Mouse (Mus musculus) lung, embryonic 14.5 days (tissue): ENCODE measurements around the gene Olfr20. TPM values are rescaled to one million over a fixed set of nuclear protein-coding genes. Genes with fewer than 3 reads are reported as not detected.

ENCODE experiments used
- ATAC-seq: fragments of 200-750 bp; cut with Nextera tagmentation; 2 replicates; pipeline ENCODE4 v1.8.0; 2017; ENCODE audit warnings: mild to moderate bottlenecking, moderate TSS enrichment, moderate library complexity; ENCODE audit not compliant: insufficient read depth
- DNase-seq: peaks from one replicate; pipeline ENCODE4 v3.0.0-alpha.2; 2015
- H3K27ac ChIP-seq: fragments of 300-500 bp; sonication (generic); 2 replicates; pipeline ENCODE4 v1.5.1; 2014; ENCODE audit warnings: low read depth, mild to moderate bottlenecking, moderate library complexity
- H3K27me3 ChIP-seq: fragments of 300-500 bp; sonication (generic); 2 replicates; pipeline ENCODE4 v1.6.1; 2014; ENCODE audit warnings: low read length, control low read depth; ENCODE audit not compliant: insufficient read depth
- H3K36me3 ChIP-seq: fragments of 300-500 bp; sonication (generic); 2 replicates; pipeline ENCODE4 v1.6.1; 2014; ENCODE audit warnings: control low read depth; ENCODE audit not compliant: insufficient read depth
- H3K4me1 ChIP-seq: fragments of 300-500 bp; sonication (generic); 2 replicates; pipeline ENCODE4 v1.6.1; 2014; ENCODE audit warnings: antibody characterized with exemption, control low read depth; ENCODE audit not compliant: insufficient read depth
- H3K4me2 ChIP-seq: fragments of 300-500 bp; sonication (generic); 2 replicates; pipeline ENCODE4 v1.6.1; 2014; ENCODE audit warnings: mild to moderate bottlenecking
- H3K4me3 ChIP-seq: fragments of 300-500 bp; sonication (generic); 2 replicates; pipeline ENCODE4 v1.5.1; 2014; ENCODE audit warnings: low read depth, low read length
- H3K9ac ChIP-seq: fragments of 300-500 bp; sonication (generic); 2 replicates; pipeline ENCODE4 v1.6.1; 2014
- H3K9me3 ChIP-seq: fragments of 300-500 bp; sonication (generic); 2 replicates; pipeline ENCODE4 v1.6.1; 2016; ENCODE audit warnings: low read depth, low read length, control low read depth
- CTCF ChIP-seq: IDR thresholded peaks from 2 replicates; pipeline ENCODE4 v1.5.1; 2016; ENCODE audit warnings: antibody characterized with exemption, low read depth
- WGBS: fragments of 180-500 bp; shearing (Covaris S2); extraction: QIAGEN DNeasy Blood & Tissue Kit; methylation state at CpG from one replicate; pipeline ENCODE4 v1.1.7; 2014; 5-methylcytosine and 5-hydroxymethylcytosine counted together
- polyA plus RNA-seq: library from polyadenylated mRNA; unstranded; fragments of >200 nt; fragmentation: Nextera tagmentation; extraction: Ambion mirVana; gene quantifications from 2 replicates; pipeline ENCODE4 v1.2.1, GENCODE M21; 2014

Gene Olfr20
- polyA plus RNA-seq, 1 experiment from 2014 or later, result not detected

- no peak for TF ChIP-seq CTCF
- no peak overlapping the region for H3K9ac ChIP-seq
- H3K4me2 ChIP-seq, result no peak overlapping the region
- H3K27ac ChIP-seq, result no peak overlapping the region
- H3K36me3 ChIP-seq, result no peaks in the 10 kb centered on the region
- ATAC-seq, result peak; percentile 82
- H3K9me3 ChIP-seq, result no peaks in the 10 kb centered on the region
- H3K27me3 ChIP-seq, result no peaks in the 10 kb centered on the region
- 42% methylated on average over 4 of the region's 4 CpGs for WGBS
- peak; percentile 85 for DNase-seq
- H3K4me3 ChIP-seq, result no peak overlapping the region
- H3K4me1 ChIP-seq, result no peaks in the 10 kb centered on the region
Measured at GRCm38 (mm10) chr11:73327361-73327760, 23.2 kb upstream of the Olfr20 start.

GRCm38 (mm10) chr11:73329442-73329841, 21.1 kb upstream of the Olfr20 start, which contains the start of the genes Aspa, Gm49340 and Spata22:
Gene Aspa, minus strand, starts transcription at chr11:73329596.
Gene Gm49340, plus strand, starts transcription at chr11:73329741.
Gene Spata22, plus strand, starts transcription at chr11:73329741.
- ATAC-seq, result no peak
- no peaks in the 10 kb centered on the region for H3K4me1 ChIP-seq
- WGBS, result 74% methylated on average over 27 of the region's 27 CpGs

GRCm38 (mm10) chr11:73333357-73333756, 17.2 kb upstream of the Olfr20 start:
- ATAC-seq, result no peak
- TF ChIP-seq CTCF, result no peak
- Histone ChIP-seq H3K27ac (no peak overlapping the region), H3K4me2 (no peak overlapping the region), H3K4me3 (no peak overlapping the region), H3K4me1 (no peaks in the 10 kb centered on the region), H3K9ac (no peak overlapping the region), H3K27me3 (no peaks in the 10 kb centered on the region), H3K9me3 (no peaks in the 10 kb centered on the region), H3K36me3 (no peaks in the 10 kb centered on the region)
- DNase-seq, result no peak
- 66% methylated on average over 2 of the region's 2 CpGs for WGBS

More at GRCm38 (mm10) chr11:73329442-73329841, 21.1 kb upstream of the Olfr20 start, which contains the start of the genes Aspa, Gm49340 and Spata22:
- no peak within 1 kb of the TSS for H3K4me2 ChIP-seq
- H3K36me3 ChIP-seq, result no peaks in the 10 kb centered on the region
- no peak for DNase-seq
- no peaks in the 10 kb centered on the region for H3K27me3 ChIP-seq
- H3K4me3 ChIP-seq, result no peak within 1 kb of the TSS
- H3K9me3 ChIP-seq, result no peaks in the 10 kb centered on the region
- H3K9ac ChIP-seq, result no peak within 1 kb of the TSS
- H3K27ac ChIP-seq, result no peak within 1 kb of the TSS
- no peak for TF ChIP-seq CTCF

- Histone ChIP-seq H3K4me1 (no peaks in the 10 kb centered on the region), H3K27ac (no peak overlapping the region), H3K4me2 (no peak overlapping the region), H3K4me3 (no peak overlapping the region), H3K9ac (no peak overlapping the region), H3K36me3 (no peaks in the 10 kb centered on the region), H3K9me3 (no peaks in the 10 kb centered on the region), H3K27me3 (no peaks in the 10 kb centered on the region)
- 69% methylated on average over 4 of the region's 4 CpGs for WGBS
- no peak for DNase-seq
- no peak for TF ChIP-seq CTCF
- no peak for ATAC-seq
Measured at GRCm38 (mm10) chr11:73336919-73337318, 13.7 kb upstream of the Olfr20 start.

- Histone ChIP-seq H3K9ac (no peak within 1 kb of the TSS), H3K4me1 (no peaks in the 10 kb centered on the region), H3K27me3 (no peaks in the 10 kb centered on the region), H3K9me3 (no peaks in the 10 kb centered on the region), H3K27ac (no peak within 1 kb of the TSS), H3K36me3 (no peaks in the 10 kb centered on the region), H3K4me2 (no peak within 1 kb of the TSS), H3K4me3 (no peak within 1 kb of the TSS)
- ATAC-seq (no peak), DNase-seq (no peak)
- WGBS, result 86% methylated on average over 2 of the region's 2 CpGs
- TF ChIP-seq CTCF, result no peak
Measured at GRCm38 (mm10) chr11:73370946-73371345, 20.4 kb downstream of the Olfr20 start, which contains the start of gene Olfr376. Gene Olfr376, plus strand, starts transcription at chr11:73371246.

- Histone ChIP-seq H3K4me3 (no peak overlapping the region), H3K9me3 (no peaks in the 10 kb centered on the region), H3K4me1 (no peaks in the 10 kb centered on the region), H3K4me2 (no peak overlapping the region), H3K9ac (no peak overlapping the region), H3K27ac (no peak overlapping the region), H3K27me3 (no peaks in the 10 kb centered on the region), H3K36me3 (no peaks in the 10 kb centered on the region)
- TF ChIP-seq CTCF, result no peak
- ATAC-seq (no peak), DNase-seq (peak; percentile 16)
- WGBS, result 59% methylated on average over 4 of the region's 4 CpGs
Measured at GRCm38 (mm10) chr11:73395374-73395773, 44.8 kb downstream of the Olfr20 start.

GRCm38 (mm10) chr11:73399514-73399913, 48.9 kb downstream of the Olfr20 start, which contains the start of gene Olfr1:
Gene Olfr1, minus strand, starts transcription at chr11:73399614.
- Histone ChIP-seq H3K9me3 (no peaks in the 10 kb centered on the region), H3K4me2 (no peak within 1 kb of the TSS), H3K36me3 (no peaks in the 10 kb centered on the region), H3K27ac (no peak within 1 kb of the TSS), H3K4me3 (no peak within 1 kb of the TSS), H3K27me3 (no peaks in the 10 kb centered on the region), H3K9ac (no peak within 1 kb of the TSS), H3K4me1 (no peaks in the 10 kb centered on the region)
- TF ChIP-seq CTCF, result no peak
- ATAC-seq, result no peak
- no peak for DNase-seq

Other genes starting within 250 kb of the Olfr20 start
- 23.2 and 23.3 TPM in 2 replicates for gene Haspin, start 212.5 kb upstream of the Olfr20 start, polyA plus RNA-seq
- 0.15 and 0.21 TPM in 2 replicates for gene P2rx5, start 190.4 kb upstream of the Olfr20 start, polyA plus RNA-seq
- 118 and 135 TPM in 2 replicates for gene Emc6, start 173.7 kb upstream of the Olfr20 start, polyA plus RNA-seq
- gene Tax1bp3, start 173.7 kb upstream of the Olfr20 start, polyA plus RNA-seq, result 252 and 263 TPM in 2 replicates
- gene Ctns, start 151.7 kb upstream of the Olfr20 start, polyA plus RNA-seq, result 11.4 and 12.7 TPM in 2 replicates
- gene Shpk, start 151.3 kb upstream of the Olfr20 start, polyA plus RNA-seq, result 0.93 and 1.3 TPM in 2 replicates
- gene Trpv1, start 116.5 kb upstream of the Olfr20 start, polyA plus RNA-seq, result not detected in 2 replicates
- 0.09 and 0.18 TPM in 2 replicates for gene Trpv3, start 83.4 kb upstream of the Olfr20 start, polyA plus RNA-seq
- gene Aspa, start 21.2 kb upstream of the Olfr20 start, polyA plus RNA-seq, result 0.50 and 0.70 TPM in 2 replicates
- not detected in 2 replicates for gene Gm49340, start 21.0 kb upstream of the Olfr20 start, polyA plus RNA-seq
- gene Spata22, start 21.0 kb upstream of the Olfr20 start, polyA plus RNA-seq, result not detected in 2 replicates
- not detected in 2 replicates for gene Olfr376, start 20.5 kb downstream of the Olfr20 start, polyA plus RNA-seq
- not detected in 2 replicates for gene Olfr1, start 48.8 kb downstream of the Olfr20 start, polyA plus RNA-seq
- not detected in 2 replicates for gene Olfr378, start 77.7 kb downstream of the Olfr20 start, polyA plus RNA-seq
- not detected in 2 replicates for gene Olfr380, start 106.7 kb downstream of the Olfr20 start, polyA plus RNA-seq
- not detected in 2 replicates for gene Olfr381, start 140.8 kb downstream of the Olfr20 start, polyA plus RNA-seq
- gene Olfr382, start 166.4 kb downstream of the Olfr20 start, polyA plus RNA-seq, result not detected in 2 replicates
- gene Olfr385, start 242.2 kb downstream of the Olfr20 start, polyA plus RNA-seq, result not detected in 2 replicates
- not detected in 2 replicates for gene Olfr384, start 247.8 kb downstream of the Olfr20 start, polyA plus RNA-seq